Mouse (Mus musculus) mouse embryonic stem cell (cell line): ENCODE measurements around the gene Vav3.

Experiments used
- in situ Hi-C, 2 experiments: fragments of 300-500 bp; cut with MboI; formaldehyde crosslinking; loops; 1 replicate in 1 of 2; 3 replicates in 1 of 2; pipeline ENCODE4 v1.14.3; 2019 to 2020; ENCODE audit warnings: low sequenced_read_pairs in 2 of 2, low pct_unique_long_range_greater_than_20kb in 1 of 2, mixed read lengths in 1 of 2; ENCODE audit not compliant: unreplicated experiment in 1 of 2

Gene Vav3

GRCm38 (mm10) chr3:109478297-109478696 is 137.8 kb downstream of the Vav3 start:
- in situ Hi-C loops = loop anchor here in 1 of 2 experiments (25.0 kb wide), 1 partner anchor 316 kb away; no protein-coding TSS in a partner anchor

DNA sequence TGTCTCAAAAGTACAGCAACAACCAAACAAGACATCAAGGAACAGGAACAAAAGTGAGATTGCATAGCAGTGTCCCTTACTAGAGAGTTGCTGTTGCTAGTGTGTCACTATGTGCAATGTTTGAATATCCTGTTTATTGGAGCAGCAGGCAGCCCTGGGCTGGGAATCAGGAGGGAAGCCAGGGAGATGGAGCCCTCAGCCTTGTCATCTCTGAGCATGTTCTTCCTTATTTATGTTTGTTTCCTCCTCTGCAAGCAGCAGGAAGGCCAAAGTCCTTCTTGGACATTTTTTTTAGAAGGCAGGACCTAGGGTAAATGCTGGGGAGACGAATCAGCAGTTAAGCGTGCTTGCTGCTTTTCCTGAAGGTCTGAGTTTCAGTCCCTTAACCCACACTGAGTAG is 140.2 kb downstream of the Vav3 start:
- in situ Hi-C loops = loop anchor here in 1 of 2 experiments (25.0 kb wide), 1 partner anchor 318 kb away; no protein-coding TSS in a partner anchor

GRCm38 (mm10) chr3:109486786-109487185 is 146.3 kb downstream of the Vav3 start:
- in situ Hi-C loops = loop anchor here in 1 of 2 experiments (25.0 kb wide), 1 partner anchor 324 kb away; no protein-coding TSS in a partner anchor

DNA sequence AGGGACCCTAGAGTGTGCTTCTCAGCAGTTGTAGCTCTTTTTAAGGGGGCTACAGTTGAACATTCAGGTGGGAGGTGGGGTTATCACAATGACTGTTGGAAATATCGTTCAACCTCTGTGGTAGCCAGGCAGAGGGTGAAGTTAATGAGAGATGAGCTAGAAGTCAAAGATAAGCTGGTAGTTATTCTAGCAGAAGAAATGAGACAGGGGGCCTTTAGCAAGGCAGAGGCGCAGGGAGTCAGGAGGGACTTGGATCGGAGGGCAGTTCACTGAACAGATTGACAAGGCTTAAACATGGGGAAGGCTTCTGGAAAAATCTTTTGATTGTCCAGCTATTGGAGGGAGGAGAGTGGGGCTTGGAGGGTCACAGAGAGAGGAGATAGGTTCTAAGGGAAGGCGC is 147.4 kb downstream of the Vav3 start:
- in situ Hi-C loops = loop anchor here in 1 of 2 experiments (25.0 kb wide), 1 partner anchor 326 kb away; no protein-coding TSS in a partner anchor

GRCm38 (mm10) chr3:109488750-109489171 is 148.3 kb downstream of the Vav3 start:
- in situ Hi-C loops = loop anchor here in 1 of 2 experiments (25.0 kb wide), 1 partner anchor 326 kb away; no protein-coding TSS in a partner anchor

GRCm38 (mm10) chr3:109490561-109491296 is 150.3 kb downstream of the Vav3 start:
- in situ Hi-C loops = loop anchor here in 1 of 2 experiments (25.0 kb wide), 1 partner anchor 328 kb away; no protein-coding TSS in a partner anchor

- in situ Hi-C loops = loop anchor here in 1 of 2 experiments (25.0 kb wide), 1 partner anchor 329 kb away; no protein-coding TSS in a partner anchor
Measured at GRCm38 (mm10) chr3:109491568-109491967, 151.1 kb downstream of the Vav3 start.

- in situ Hi-C loops = loop anchor here in 1 of 2 experiments (25.0 kb wide), 1 partner anchor 334 kb away; no protein-coding TSS in a partner anchor
Measured at GRCm38 (mm10) chr3:109496461-109496860, 156.0 kb downstream of the Vav3 start.

DNA sequence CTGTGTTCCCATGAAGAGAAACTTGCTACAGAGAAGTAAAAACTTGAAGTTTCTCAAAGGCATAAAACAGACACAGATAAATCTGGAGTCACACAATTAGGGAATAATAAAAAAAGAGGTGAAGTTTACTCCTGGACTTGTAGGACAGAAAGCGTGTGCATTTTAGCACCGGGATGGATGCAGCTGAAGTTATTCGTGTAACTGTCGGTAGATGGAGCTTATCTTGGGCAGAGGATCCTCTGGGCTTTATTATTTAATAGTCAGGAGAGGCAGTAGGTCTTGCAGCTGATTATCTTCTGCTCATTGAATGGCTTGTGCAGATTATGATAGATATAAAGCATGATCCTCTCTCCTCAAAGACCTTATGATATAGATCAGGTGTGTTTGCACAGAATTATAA is 156.6 kb downstream of the Vav3 start:
- in situ Hi-C loops = loop anchor here in 1 of 2 experiments (25.0 kb wide), 1 partner anchor 335 kb away; no protein-coding TSS in a partner anchor

DNA sequence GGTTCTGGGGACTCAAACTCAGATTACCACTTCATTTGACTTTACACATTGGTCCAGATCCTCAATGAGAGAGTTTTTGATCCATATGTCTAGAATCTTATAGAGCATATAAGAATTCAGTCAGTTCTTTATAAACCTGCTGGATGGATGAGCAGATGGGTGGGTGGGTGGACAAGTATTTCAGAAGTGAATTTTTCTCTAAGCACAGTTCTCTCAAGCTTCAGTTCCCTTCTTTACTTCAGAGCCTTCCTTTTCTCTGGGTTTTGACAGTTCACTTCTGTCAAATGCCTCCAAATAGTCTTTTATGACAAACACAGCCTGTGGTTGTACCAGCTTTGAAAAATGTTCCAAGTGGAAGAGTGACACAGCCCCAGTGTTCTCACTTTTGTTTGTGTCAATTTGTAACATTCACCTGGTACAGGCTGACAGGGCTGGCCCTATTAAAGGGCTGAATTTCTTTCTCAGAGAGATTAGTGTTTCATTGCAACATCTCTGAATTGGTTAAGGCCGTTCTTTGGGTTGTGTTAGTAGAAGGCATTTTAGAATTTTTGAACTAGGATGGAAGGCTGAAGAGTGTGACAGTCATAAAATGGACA is 159.5 kb downstream of the Vav3 start:
- in situ Hi-C loops = loop anchor here in 1 of 2 experiments (25.0 kb wide), 1 partner anchor 338 kb away; no protein-coding TSS in a partner anchor

DNA sequence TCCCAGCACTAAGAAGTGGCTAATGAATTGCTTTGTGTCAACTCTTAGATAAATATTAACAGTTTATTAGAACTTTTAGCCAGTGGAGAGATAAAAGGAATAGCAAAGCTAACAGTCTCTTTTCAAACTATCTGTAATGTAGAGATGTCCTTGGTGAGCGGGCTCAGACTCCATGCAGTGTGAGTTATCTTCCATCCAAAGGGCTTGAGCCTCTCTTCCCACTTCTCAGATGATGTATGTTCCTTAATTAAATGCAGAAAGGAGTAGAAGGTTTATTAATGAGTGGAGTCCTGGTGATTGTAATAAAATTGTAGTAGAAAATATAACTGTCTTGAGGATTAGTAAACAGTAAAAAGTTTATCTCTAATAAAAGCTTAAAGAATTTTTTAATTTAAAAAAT is 169.3 kb downstream of the Vav3 start:
- in situ Hi-C loops = no loop called here

DNA sequence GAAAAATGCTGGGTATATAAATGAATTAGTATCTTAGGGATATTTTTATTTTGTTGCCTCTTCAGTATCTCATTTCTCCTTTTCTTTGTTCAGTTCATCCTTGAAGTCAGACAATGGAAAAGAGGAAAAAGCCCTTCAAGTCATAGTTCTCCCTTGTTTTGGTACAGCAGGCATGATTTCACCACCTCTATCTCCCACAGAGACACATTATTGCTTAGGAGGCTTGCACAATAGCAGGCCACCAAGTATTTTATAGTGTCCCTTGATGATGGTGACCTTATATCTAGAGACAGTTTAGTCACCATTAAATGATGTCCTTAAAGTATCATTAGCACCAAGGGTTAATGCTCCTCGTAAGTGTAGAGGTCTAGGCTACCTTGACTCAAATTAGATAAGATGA is 171.4 kb downstream of the Vav3 start:
- in situ Hi-C loops = no loop called here

- in situ Hi-C loops = no loop called here
Measured at GRCm38 (mm10) chr3:109515479-109515878, 175.0 kb downstream of the Vav3 start.

- in situ Hi-C loops = no loop called here
Measured at GRCm38 (mm10) chr3:109516372-109516771, 175.9 kb downstream of the Vav3 start.

DNA sequence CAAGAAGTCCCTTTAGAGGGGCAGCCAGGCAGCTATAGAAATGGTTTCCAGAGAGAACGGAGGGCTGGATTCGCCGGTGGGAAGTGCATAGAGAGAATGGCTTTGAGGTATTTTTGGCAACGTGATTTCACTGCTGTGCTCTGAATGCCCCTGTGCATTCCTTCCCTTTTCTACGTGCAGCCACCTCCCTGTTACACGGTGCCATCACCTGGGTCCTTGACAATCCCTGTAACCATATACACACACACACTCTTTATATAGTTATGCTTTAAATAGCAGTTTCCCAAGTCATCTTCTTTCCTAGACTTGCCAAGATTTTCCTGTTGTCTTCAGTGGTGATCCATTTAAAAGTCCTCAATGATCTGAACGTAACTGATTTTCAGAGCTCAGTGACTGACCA is 181.7 kb downstream of the Vav3 start:
- in situ Hi-C loops = no loop called here

- in situ Hi-C loops = no loop called here
Measured at GRCm38 (mm10) chr3:109525825-109526224, 185.4 kb downstream of the Vav3 start.

DNA sequence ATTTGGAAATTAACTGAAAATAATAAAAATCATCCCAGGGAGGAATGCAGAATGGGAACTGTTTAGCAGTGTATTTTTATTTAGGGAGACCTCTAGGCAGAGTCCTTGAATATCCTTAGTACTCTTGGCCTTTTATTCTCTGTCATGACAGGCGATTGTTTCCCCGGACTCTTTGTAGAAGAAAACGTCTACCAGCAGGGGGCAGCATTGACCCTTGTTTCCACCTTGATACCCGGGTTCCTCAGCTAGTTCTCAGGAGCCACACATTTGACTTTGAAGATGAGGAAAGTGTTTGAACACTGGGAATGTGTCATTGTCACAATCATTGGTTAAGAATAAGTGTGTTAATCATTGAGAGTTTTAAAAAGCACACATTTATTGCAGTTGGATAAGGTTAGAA is 185.8 kb downstream of the Vav3 start:
- in situ Hi-C loops = no loop called here

- in situ Hi-C loops = no loop called here
Measured at GRCm38 (mm10) chr3:109526651-109527050, 186.2 kb downstream of the Vav3 start.

GRCm38 (mm10) chr3:109528688-109529087 is 188.2 kb downstream of the Vav3 start:
- in situ Hi-C loops = no loop called here
